Mouse (Mus musculus) heart, postnatal 0 days (tissue): ENCODE results near the gene Nacad.

Source experiments
- CTCF ChIP-seq: IDR thresholded peaks from 2 replicates; pipeline ENCODE4 v1.5.1; 2016; ENCODE audit warnings: antibody characterized with exemption, control low read depth, low read depth
- EP300 ChIP-seq: IDR thresholded peaks from 2 replicates; pipeline ENCODE4 v1.6.1; 2016; ENCODE audit warnings: antibody characterized with exemption, low read depth

DNA sequence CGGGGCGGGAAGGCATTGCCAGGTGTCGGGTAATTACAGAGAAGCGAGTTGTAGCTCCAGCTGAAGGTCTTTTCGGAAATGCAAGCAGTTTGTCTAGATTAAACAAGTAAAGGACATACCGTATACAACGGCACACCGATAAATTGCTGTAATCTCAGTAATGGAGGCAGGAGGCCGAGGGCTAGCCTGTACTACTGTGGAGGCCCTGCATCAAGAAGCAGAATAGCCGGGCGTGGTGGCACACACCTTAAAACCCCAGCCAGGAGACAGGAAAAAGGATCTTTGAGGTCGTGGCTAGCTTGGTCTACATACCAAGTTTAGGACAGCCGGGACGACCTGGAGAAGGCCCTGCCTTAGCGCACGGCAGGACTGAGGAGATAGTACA lies 20.5 kb upstream of the Nacad start:
- TF ChIP-seq CTCF (no peak), EP300 (no peak)
